Mouse (Mus musculus): ENCODE data around the gene Hyal1. TPM values are rescaled to one million over a fixed set of nuclear protein-coding genes. Genes with fewer than 3 reads are reported as not detected.

The Hyal1 gene
- total RNA-seq, 2 experiments from 2014 or later, result 5.0 to 7.4 TPM

DNA sequence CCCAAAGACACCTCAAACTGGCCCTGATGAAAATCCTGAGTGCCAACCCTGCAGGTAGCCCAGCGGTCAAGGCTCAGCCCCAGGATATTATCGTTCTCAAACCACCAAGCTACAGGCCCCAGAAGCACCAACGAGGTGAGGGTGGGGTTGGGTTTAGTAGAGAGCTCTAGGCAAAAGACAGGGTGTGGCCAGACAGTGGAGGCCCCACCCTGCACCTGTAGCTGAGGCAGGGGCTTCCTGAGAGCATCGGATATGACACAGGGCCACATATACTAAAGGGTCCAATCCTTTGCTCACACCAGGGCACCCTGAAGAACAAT, 52.6 kb downstream of the Hyal1 start:
- no peak for DNase-seq (ENCODE audit: low spot score in 2 of 2)
- intact Hi-C loops (cut with DNase I), result no loop called here

DNA sequence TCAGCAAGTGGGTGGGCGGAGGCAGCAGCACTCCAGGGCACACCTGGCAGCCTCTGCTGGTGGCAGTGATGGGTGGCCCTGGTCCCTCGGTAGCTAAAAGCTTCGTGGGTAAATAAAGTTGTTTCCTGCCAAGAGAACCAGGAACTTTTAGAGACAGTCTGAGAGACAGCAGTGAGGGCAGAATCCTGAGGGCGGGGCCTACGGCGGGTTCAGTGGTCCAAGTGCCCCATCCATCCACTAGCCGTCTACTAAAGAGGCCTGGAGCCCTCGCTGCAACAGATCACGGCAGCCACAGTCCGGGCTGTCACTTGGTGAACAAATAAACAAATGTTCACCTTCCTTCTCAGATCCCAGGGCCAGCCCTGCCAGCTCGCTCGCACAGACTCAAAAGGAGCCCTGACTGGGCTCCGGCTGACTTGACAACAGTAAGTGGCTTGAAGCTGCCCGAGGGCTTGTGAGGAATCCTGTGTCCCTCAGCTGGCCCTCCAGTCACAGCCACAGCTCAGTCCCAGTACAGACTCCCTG, 53.2 kb downstream of the Hyal1 start:
- intact Hi-C loops (cut with DNase I), result no loop called here
- DNase-seq (ENCODE audit: low spot score in 2 of 2), result peak in 1 of 2 experiments; percentile 48

- intact Hi-C loops (cut with DNase I), result no loop called here
- DNase-seq (ENCODE audit: low spot score in 2 of 2), result peak in 1 of 2 experiments; percentile 57
Measured at GRCm38 (mm10) chr9:107630576-107630975, 53.8 kb downstream of the Hyal1 start.

Other genes with a start within 250 kb of the Hyal1 start
- 10 to 100 TPM; 17.2 to 18.2 TPM for gene Hemk1, start 238.6 kb upstream of the Hyal1 start, total RNA-seq (2021)
- gene 6430571L13Rik, start 236.3 kb upstream of the Hyal1 start, total RNA-seq (2021), result 1 to 10 TPM; 3.7 to 4.0 TPM
- 10 to 100 TPM; 25.4 to 40.2 TPM for gene Cacna2d2, start 177.3 kb upstream of the Hyal1 start, total RNA-seq (2021)
- gene Tmem115, start 43.0 kb upstream of the Hyal1 start, total RNA-seq (2021), result 10 to 100 TPM; 33.3 to 36.5 TPM
- 10 to 100 TPM; 16.2 to 17.4 TPM for gene Cyb561d2, start 34.7 kb upstream of the Hyal1 start, total RNA-seq (2021)
- gene Nprl2, start 34.7 kb upstream of the Hyal1 start, total RNA-seq (2021), result 10 to 100 TPM; 40.4 to 41.7 TPM
- 1 to 10 TPM; 4.0 to 5.6 TPM for gene Zmynd10, start 29.6 kb upstream of the Hyal1 start, total RNA-seq (2021)
- gene Rassf1, start 25.4 kb upstream of the Hyal1 start, total RNA-seq (2021), result 10 to 100 TPM; 14.3 to 17.4 TPM
- 10 to 100 TPM; 86.5 to 94.7 TPM for gene Tusc2, start 13.7 kb upstream of the Hyal1 start, total RNA-seq (2021)
- gene Hyal2, start 9.0 kb upstream of the Hyal1 start, total RNA-seq (2021), result 10 to 100 TPM in 1 of 2 experiments, 1 to 10 TPM in 1; 9.3 to 10.1 TPM
- 10 to 100 TPM; 10.8 to 11.3 TPM for gene Naa80, start 2.0 kb downstream of the Hyal1 start, total RNA-seq (2021)
- gene Hyal3, start 3.9 kb downstream of the Hyal1 start, total RNA-seq (2021), result 1 to 10 TPM in 1 of 2 experiments, under 1 TPM in 1; 0.96 to 1.1 TPM
- gene Ifrd2, start 10.7 kb downstream of the Hyal1 start, total RNA-seq (2021), result 10 to 100 TPM; 11.1 to 13.3 TPM
- 1 to 10 TPM; 3.4 to 3.5 TPM for gene Sema3b, start 32.3 kb downstream of the Hyal1 start, total RNA-seq (2021)
- 100 to 1,000 TPM; 214 to 221 TPM for gene Gnai2, start 58.4 kb downstream of the Hyal1 start, total RNA-seq (2021)
- gene Slc38a3, start 92.6 kb downstream of the Hyal1 start, total RNA-seq (2021), result 10 to 100 TPM; 69.9 to 81.4 TPM
- gene Gnat1, start 102.8 kb downstream of the Hyal1 start, total RNA-seq (2021), result under 1 TPM; 0.18 to 0.21 TPM
- 10 to 100 TPM; 16.6 to 17.8 TPM for gene Sema3f, start 133.5 kb downstream of the Hyal1 start, total RNA-seq (2021)
- gene Rbm5, start 194.1 kb downstream of the Hyal1 start, total RNA-seq (2021), result 100 to 1,000 TPM; 122 to 155 TPM